Mouse (Mus musculus) frontal cortex, adult (tissue): Measurements from ENCODE around the gene Qk.

ENCODE experiments used
- ATAC-seq: cut with Nextera tagmentation; 2 replicates; pipeline ENCODE4 v1.9.2; 2017; ENCODE audit warnings: mild to moderate bottlenecking, moderate library complexity, mixed read lengths; ENCODE audit not compliant: low TSS enrichment

The Qk gene

GRCm38 (mm10) chr17:10326596-10327045 lies 7.0 kb upstream of the Qk start:
- ATAC-seq = 0 out of 2 replicates have a peak, but pooled peaks have one; percentile 24

- ATAC-seq = no peak
Measured at GRCm38 (mm10) chr17:10325921-10326320, 6.3 kb upstream of the Qk start.

GRCm38 (mm10) chr17:10321754-10322153 lies 2.1 kb upstream of the Qk start:
- no peak for ATAC-seq

- no peak for ATAC-seq
Measured at GRCm38 (mm10) chr17:10321092-10321491, 1.4 kb upstream of the Qk start.

GRCm38 (mm10) chr17:10320456-10320790 lies 769 bp upstream of the Qk start:
- no peak for ATAC-seq

- no peak for ATAC-seq
Measured at GRCm38 (mm10) chr17:10319431-10319684, 296 bp downstream of the Qk start.

GRCm38 (mm10) chr17:10318561-10319430 lies 858 bp downstream of the Qk start:
- ATAC-seq = peak; percentile 62; the same call in 1 of the 2 replicates

GRCm38 (mm10) chr17:10317981-10318551 lies 1.6 kb downstream of the Qk start:
- no peak for ATAC-seq

- ATAC-seq = no peak
Measured at GRCm38 (mm10) chr17:10317186-10317585, 2.5 kb downstream of the Qk start.

GRCm38 (mm10) chr17:10316446-10316845 lies 3.2 kb downstream of the Qk start:
- ATAC-seq = no peak

- no peak for ATAC-seq
Measured at GRCm38 (mm10) chr17:10310046-10310445, 9.6 kb downstream of the Qk start.

GRCm38 (mm10) chr17:10309135-10309623 lies 10.5 kb downstream of the Qk start:
- ATAC-seq = no peak

GRCm38 (mm10) chr17:10306424-10306823 lies 13.2 kb downstream of the Qk start:
- no peak for ATAC-seq

- ATAC-seq = no peak
Measured at GRCm38 (mm10) chr17:10304001-10304400, 15.7 kb downstream of the Qk start.

GRCm38 (mm10) chr17:10300968-10301795 lies 18.5 kb downstream of the Qk start:
- ATAC-seq = no peak

GRCm38 (mm10) chr17:10299396-10299795 lies 20.3 kb downstream of the Qk start:
- ATAC-seq = no peak

- no peak for ATAC-seq
Measured at GRCm38 (mm10) chr17:10292520-10292919, 27.1 kb downstream of the Qk start.

- ATAC-seq = no peak
Measured at GRCm38 (mm10) chr17:10284772-10285171, 34.9 kb downstream of the Qk start.

- ATAC-seq = no peak
Measured at GRCm38 (mm10) chr17:10279532-10279931, 40.1 kb downstream of the Qk start.

GRCm38 (mm10) chr17:10269518-10269917 lies 50.1 kb downstream of the Qk start:
- ATAC-seq = no peak

GRCm38 (mm10) chr17:10268468-10268867 lies 51.2 kb downstream of the Qk start:
- no peak for ATAC-seq

- no peak for ATAC-seq
Measured at GRCm38 (mm10) chr17:10266207-10266606, 53.4 kb downstream of the Qk start.
